Mouse (Mus musculus): ENCODE results near the gene Piezo1. TPM values are rescaled to one million over a fixed set of nuclear protein-coding genes. Genes with fewer than 3 reads are reported as not detected.

Piezo1 gene
- total RNA-seq, 2 experiments from 2014 or later, result 18.8 to 21.6 TPM

- intact Hi-C loops (cut with DNase I), result loop anchor here (2.0 kb wide), 1 partner anchor 57 kb away; no protein-coding TSS in a partner anchor
- no peak for DNase-seq
Measured at GRCm38 (mm10) chr8:122437708-122438331, 113.3 kb downstream of the Piezo1 start.

GRCm38 (mm10) chr8:122436586-122437125, 114.5 kb downstream of the Piezo1 start:
- intact Hi-C loops (cut with DNase I), result loop anchor here (2.0 kb wide), 1 partner anchor 56 kb away; no protein-coding TSS in a partner anchor
- DNase-seq, result no peak

- DNase-seq, result no peak
- intact Hi-C loops (cut with DNase I), result loop anchor here (2.0 kb wide), 1 partner anchor 55 kb away; no protein-coding TSS in a partner anchor
Measured at GRCm38 (mm10) chr8:122436146-122436545, 115.0 kb downstream of the Piezo1 start.

- DNase-seq, result no peak
Measured at GRCm38 (mm10) chr8:122435375-122435774, 115.8 kb downstream of the Piezo1 start.

GRCm38 (mm10) chr8:122433269-122433905, 117.7 kb downstream of the Piezo1 start:
- intact Hi-C loops (cut with DNase I), result no loop called here
- DNase-seq, result no peak

More at GRCm38 (mm10) chr8:122435375-122435774, 115.8 kb downstream of the Piezo1 start:
- intact Hi-C loops (cut with DNase I), result no loop called here

- DNase-seq, result peak; percentile 79 to 82
- intact Hi-C loops (cut with DNase I), result no loop called here
Measured at GRCm38 (mm10) chr8:122432443-122433268, 118.5 kb downstream of the Piezo1 start, which contains the start of gene Cyba. Gene Cyba (minus strand): TSS chr8:122432930.

Small RNA genes within 50 kb of the gene (microRNA-seq; reads per million reads assigned to microRNA genes)
- gene Gm24366 (ENCODE audit: borderline number of aligned reads in 2 of 2), result 0 reads per million in 2 experiments

Other genes with a start within 250 kb of the Piezo1 start
- not detected for gene Trhr2, start 190.6 kb downstream of the Piezo1 start, total RNA-seq (2021)
- gene Zc3h18, start 174.7 kb downstream of the Piezo1 start, total RNA-seq (2021), result 10 to 100 TPM; 21.4 to 23.0 TPM
- gene Il17c, start 129.3 kb downstream of the Piezo1 start, total RNA-seq (2021), result not detected
- 10 to 100 TPM; 40.4 to 42.1 TPM for gene Cyba, start 118.4 kb downstream of the Piezo1 start, total RNA-seq (2021)
- 1 to 10 TPM; 4.5 to 5.5 TPM for gene Mvd, start 107.9 kb downstream of the Piezo1 start, total RNA-seq (2021)
- 1 to 10 TPM; 2.2 to 5.0 TPM for gene Snai3, start 90.6 kb downstream of the Piezo1 start, total RNA-seq (2021)
- gene Rnf166, start 75.3 kb downstream of the Piezo1 start, total RNA-seq (2021), result 10 to 100 TPM; 37.3 to 40.0 TPM
- 10 to 100 TPM in 1 of 2 experiments, 1 to 10 TPM in 1; 7.1 to 10.7 TPM for gene Ctu2, start 75.2 kb downstream of the Piezo1 start, total RNA-seq (2021)
- gene Cdt1, start 16.7 kb upstream of the Piezo1 start, total RNA-seq (2021), result 1 to 10 TPM; 2.4 to 2.5 TPM
- 10 to 100 TPM; 29.8 to 38.9 TPM for gene Aprt, start 25.6 kb upstream of the Piezo1 start, total RNA-seq (2021)
- gene Galns, start 60.1 kb upstream of the Piezo1 start, total RNA-seq (2021), result 1 to 10 TPM; 3.1 to 3.5 TPM
- 10 to 100 TPM; 65.8 to 67.9 TPM for gene Trappc2l, start 60.3 kb upstream of the Piezo1 start, total RNA-seq (2021)
- gene Pabpn1l, start 71.4 kb upstream of the Piezo1 start, total RNA-seq (2021), result not detected
- 10 to 100 TPM; 19.7 to 23.0 TPM for gene Cbfa2t3, start 147.8 kb upstream of the Piezo1 start, total RNA-seq (2021)
- gene Acsf3, start 224.2 kb upstream of the Piezo1 start, total RNA-seq (2021), result 10 to 100 TPM; 28.3 to 30.6 TPM

Measured in heart, postnatal 36 days (tissue).